Mouse (Mus musculus): ENCODE results near the gene Rab5if.
"Not testable (repeated sequence)": the region's sequence is repeated elsewhere in the genome, so short reads cannot be mapped to it uniquely, and the experiment has no call there.

The Rab5if gene

GRCm38 (mm10) chr2:156856311-156856710 is 6.6 kb upstream of the Rab5if start:
- no peak for DNase-seq

GRCm38 (mm10) chr2:156857385-156857791 is 5.5 kb upstream of the Rab5if start:
- DNase-seq: no peak

DNA sequence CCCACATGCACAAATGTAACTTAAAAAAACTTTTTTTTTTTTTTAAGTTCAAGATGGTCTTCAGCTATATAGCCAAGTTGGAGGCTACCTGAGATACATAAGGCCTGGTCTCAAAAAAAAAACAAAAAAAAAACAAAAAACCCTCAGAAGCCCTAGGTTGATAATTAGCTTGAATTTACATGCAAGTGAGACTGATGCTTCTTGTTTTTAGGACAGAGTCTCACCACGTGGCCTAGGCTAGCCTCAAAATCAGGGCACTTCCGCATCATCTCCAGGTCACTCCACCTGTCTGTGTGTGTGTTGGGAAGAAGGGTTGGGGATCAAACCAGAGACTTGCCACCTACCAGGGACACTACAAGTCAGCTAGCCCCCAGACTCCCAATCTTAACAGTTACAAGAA is 5.1 kb upstream of the Rab5if start, which contains the start of gene 4930518I15Rik:
Gene 4930518I15Rik, minus strand, starts transcription at position 112 of the 400 bp plus-strand sequence.
- DNase-seq: no peak

DNA sequence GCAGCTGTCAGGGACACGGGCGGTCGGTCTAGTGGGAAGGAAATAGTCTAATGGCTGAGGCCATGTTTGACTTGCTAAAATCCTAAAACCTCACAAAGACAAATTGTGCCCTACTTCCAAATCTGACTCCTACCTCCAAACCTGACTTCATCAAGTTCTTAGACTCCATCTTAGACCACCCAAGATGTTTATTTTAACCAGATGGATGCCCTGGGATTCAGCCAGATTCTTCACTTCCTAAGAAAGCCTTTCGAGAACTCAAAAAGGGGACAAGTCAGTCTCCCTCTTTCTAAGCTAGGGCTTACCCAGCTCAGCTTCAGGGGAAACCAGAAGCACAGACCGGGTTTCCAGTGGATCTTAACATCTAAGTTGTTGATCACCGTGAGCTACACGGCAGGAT is 4.3 kb upstream of the Rab5if start:
- no peak for DNase-seq

DNA sequence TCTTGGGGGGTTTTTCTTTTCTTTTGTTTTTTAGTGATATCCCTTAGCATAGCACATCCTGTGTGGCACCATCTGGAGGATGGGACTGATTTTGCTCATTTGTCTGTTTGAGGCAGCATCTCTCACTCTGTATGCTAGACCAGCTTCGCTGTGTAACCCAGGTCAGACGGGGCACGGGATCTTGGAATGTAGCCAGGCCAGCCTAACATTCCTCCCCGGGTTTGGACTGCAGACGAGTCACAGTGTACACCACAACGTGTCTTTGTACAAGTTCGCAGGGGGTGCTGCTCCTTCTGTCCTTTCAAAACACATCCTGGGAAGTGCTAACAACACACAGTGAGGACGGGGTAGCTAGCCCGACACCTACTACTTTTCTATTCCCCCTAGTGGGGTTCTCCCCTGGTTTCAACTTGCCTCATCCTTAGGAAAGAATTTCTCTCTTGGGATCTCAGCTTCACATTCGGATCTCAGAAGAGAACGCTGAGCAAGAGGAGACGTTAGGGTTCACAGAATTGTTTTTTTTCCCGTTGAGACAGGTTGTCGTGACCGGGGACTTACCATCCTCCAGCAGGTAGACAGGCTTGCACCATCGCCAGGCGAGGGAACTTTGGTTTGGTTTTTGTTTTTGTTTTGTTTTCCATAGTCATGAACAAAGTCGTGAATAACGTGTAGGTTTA is 749 bp upstream of the Rab5if start:
- DNase-seq: peak; percentile 56

GRCm38 (mm10) chr2:156863487-156864160 is 696 bp downstream of the Rab5if start:
- peak; percentile 81 to 86 for DNase-seq

DNA sequence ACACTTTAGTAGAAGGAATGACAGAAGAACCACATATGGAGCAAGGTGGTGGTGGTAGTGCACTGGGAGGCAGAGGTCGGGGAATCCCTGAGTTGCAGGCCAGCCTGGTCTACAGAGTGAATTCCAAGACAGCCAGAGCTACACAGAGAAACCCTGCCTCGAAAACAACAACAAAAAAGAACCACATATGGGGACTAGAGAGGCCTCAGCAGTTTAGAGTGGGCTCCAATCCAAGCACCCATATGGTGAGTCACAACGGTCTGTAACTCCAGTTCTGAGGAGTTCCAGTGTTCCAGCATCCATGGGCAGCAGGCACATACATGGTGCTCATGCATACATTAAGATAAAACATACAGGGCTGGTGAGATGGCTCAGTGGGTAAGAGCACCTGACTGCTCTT is 1.6 kb downstream of the Rab5if start:
- DNase-seq: no peak

DNA sequence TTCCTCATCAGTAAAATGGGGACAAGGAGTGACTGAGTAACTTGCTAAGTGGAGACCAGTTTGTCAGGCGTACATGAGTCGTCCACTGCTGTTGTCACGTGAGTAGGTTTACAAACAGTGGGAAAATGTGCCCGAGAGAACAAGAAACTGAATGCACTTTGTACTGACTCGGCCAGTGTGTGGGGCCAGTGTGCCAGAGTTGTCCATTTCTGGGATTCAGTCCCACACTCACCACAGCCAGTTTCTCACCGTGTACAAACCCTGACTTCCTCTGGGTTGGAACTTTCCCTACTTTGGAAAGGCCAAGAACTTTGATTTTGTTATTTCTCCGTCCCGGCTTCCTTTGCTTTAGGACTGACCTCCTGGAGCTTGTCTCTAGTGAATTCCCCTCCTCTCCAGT is 6.1 kb downstream of the Rab5if start:
- no peak for DNase-seq

- DNase-seq: no peak
Measured at GRCm38 (mm10) chr2:156869554-156869953, 6.6 kb downstream of the Rab5if start.

DNA sequence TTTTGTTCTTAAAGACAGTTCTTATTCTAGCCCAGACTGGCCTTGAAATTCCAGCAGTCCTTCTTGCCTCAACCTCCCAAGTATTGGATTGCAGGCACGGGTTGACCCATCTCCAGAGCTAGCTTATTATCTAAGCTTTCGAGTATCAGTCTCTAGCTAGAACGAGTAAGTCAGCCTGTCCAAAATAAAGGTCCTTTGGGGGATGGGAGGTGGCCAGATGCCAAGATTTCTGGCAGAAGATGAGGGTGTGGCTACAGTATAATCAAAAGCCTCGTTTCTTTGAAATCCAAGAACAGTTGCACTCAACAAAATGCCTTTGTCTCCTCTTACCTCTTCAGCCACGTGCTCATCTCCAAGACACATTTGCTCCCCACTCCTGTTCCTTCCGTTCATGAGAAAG is 7.6 kb downstream of the Rab5if start:
- peak in 1 of 2 experiments; percentile 47 for DNase-seq

DNA sequence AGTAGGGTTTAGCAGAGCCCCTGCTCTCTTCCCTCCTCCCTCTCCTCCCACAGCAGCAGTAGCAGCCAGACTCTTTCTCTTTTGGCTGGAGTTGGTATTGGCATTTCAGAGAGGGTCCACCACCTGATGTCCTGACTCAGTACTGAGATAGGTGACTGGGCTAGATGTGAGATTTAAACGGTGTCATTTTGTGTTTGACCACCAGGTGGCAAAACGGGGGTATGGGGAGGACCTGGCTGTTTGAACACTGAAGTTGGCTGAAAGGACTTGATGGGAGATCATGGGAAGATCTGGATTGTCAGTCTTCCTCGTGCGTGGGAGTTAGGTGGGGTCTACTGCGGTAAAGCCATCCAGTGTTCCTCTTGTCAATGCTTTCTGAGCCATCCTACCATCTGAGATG is 10.7 kb downstream of the Rab5if start:
- peak in 1 of 2 experiments; percentile 65 for DNase-seq

- no peak for DNase-seq
Measured at GRCm38 (mm10) chr2:156874047-156874759, 11.3 kb downstream of the Rab5if start.

- DNase-seq: no peak
Measured at GRCm38 (mm10) chr2:156874760-156875510, 12.0 kb downstream of the Rab5if start.

- peak; percentile 66 to 74 for DNase-seq
Measured at GRCm38 (mm10) chr2:156877726-156878125, 14.8 kb downstream of the Rab5if start.

GRCm38 (mm10) chr2:156879541-156879940 is 16.6 kb downstream of the Rab5if start:
- no peak for DNase-seq

DNA sequence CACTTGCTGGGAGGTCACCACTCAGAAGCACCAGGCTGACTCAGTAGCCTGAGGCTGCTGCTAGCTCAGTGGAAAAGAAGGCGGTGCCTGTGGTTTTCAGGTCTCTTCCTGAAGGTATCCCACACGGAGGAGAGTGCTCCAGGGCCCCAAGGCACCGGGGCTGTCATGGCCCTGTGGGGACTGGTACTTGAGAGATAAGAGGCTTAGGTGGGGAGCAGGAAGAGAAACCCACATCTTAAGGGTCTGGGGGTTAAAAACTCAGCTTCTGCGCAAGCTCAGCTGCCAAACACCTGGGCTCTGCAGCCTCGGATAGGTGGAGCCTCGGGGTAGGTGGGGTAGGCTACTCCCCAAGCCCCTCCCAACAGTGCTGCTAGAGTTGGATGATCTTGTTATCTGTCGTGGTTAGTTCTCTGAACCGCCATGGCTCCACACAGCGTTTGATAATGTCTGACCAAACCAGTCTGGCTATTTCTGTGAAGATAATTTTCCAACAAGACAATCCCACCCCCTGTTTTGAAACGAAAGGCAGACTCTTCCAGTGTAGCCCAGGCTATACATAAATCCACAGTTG is 19.6 kb downstream of the Rab5if start:
- peak in 1 of 2 experiments; percentile 24 for DNase-seq

DNA sequence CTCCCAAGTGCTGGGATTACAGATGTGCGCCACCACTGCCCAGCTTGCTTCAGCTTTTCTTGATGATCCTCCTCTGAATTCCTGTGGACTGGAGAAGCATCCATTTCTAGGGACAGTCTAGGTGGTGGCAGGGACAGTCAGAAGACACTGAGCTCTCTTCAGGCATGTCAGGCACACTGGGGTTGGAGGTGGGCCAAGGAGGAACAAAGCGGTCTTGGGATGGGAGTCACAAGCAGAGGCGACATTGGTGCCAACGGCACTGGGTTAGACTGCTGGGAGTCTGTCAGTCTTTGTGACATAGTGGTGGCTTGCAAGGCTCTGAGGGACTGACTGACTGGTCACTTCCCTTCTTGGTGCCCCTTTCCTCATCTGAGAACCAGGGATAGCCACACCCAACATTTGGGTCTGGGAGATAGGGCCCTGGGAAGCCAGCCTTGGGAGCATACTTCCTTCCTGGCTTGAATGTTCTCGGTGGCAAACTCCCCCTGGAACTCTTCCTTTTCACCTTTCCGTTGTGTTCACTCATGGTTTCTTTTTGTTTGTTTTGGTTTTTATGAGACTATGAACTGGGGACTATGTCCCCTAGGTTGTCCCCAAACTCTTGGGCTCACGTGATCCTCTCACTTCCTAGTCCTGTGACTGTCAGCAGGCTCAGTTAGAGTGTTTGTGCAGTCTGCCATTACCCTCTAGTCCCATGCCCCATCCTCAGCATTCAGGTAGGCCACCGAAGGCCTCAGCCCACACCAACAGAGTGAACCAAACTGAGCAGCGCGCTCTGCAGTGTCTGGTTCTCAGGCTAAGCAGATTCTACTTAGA is 21.7 kb downstream of the Rab5if start:
- DNase-seq: no peak

DNA sequence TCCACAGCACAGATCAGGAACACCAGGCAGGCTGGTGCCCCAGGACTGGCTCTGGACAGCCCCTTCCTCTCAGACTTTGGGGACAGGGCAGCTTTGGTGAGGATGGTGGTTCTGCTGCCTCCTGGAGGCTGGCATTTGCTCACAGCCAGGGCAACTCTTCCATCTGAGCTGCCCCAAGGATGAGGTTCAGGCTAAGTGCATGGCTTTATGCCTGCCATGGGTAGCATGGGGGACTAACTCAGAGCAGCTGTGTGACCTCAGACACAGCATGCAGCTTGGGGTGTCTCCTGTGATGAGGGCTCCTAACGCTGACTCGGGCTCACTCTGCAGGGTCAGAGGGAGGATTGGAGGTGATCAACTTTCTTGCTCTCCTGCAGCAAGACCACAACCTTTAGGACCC is 22.7 kb downstream of the Rab5if start:
- not testable (repeated sequence) for DNase-seq

DNA sequence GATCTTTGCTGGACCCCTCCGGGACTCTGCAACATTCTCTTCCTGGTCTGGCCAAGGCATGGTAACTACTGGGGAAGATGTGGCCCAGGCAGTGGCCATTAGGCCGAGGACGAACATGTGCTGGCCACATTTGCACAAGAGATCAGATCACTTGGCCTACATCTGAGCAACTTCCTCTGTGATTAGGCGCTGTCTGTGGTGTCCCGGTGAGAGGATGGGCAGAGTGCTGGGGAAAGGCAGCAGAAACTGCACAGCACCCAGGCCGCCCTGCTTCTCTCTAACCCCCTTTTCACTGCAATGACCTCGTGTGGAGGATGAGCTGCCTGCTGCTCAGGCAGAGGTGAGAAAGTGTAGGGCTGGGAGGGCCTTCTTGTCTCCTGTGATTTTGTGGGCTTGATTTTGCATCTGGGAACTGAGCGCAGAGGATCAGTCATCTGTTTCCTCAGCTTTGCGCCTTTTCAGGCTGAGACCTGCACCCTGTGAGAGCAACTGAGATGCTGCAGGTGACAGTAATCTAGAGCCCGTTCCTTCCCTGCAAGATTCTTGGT is 23.2 kb downstream of the Rab5if start:
- DNase-seq: no peak

DNA sequence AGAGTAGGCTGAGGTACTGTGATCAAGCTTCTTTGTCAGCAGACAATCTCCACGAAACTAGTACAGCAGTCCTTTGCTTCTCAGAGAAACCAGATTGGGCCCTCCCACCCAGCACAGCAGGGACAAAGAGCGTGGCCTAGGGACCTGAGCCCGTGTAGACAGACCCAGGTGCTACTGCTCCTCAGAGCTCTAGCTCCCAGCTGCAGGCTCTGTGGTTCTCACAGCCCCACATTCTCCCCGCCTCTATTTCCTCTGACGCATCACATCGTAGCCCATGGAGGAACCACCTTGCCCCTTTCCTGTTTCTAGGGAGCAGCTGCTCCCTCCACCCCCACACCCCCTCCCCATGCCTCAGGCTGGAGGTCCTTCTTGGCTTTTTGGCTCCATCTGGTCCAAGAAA is 24.1 kb downstream of the Rab5if start, which contains the start of gene Sla2:
Gene Sla2, minus strand, starts transcription at position 176 of the 400 bp plus-strand sequence.
- no peak for DNase-seq

GRCm38 (mm10) chr2:156888490-156888889 is 25.6 kb downstream of the Rab5if start:
- no peak for DNase-seq

Measured in lung, postnatal 4 days (tissue).